Mouse (Mus musculus): ENCODE results near the gene Pcdh7. TPM values are rescaled to one million over a fixed set of nuclear protein-coding genes. Genes with fewer than 3 reads are reported as not detected.
"Not testable (repeated sequence)": the region's sequence is repeated elsewhere in the genome, so short reads cannot be mapped to it uniquely, and the experiment has no call there.

The Pcdh7 gene
- polyA plus RNA-seq (2015; fragmentation: Nextera tagmentation; extraction: Ambion mirVana), result 20.7 and 21.2 TPM in 2 replicates

DNA sequence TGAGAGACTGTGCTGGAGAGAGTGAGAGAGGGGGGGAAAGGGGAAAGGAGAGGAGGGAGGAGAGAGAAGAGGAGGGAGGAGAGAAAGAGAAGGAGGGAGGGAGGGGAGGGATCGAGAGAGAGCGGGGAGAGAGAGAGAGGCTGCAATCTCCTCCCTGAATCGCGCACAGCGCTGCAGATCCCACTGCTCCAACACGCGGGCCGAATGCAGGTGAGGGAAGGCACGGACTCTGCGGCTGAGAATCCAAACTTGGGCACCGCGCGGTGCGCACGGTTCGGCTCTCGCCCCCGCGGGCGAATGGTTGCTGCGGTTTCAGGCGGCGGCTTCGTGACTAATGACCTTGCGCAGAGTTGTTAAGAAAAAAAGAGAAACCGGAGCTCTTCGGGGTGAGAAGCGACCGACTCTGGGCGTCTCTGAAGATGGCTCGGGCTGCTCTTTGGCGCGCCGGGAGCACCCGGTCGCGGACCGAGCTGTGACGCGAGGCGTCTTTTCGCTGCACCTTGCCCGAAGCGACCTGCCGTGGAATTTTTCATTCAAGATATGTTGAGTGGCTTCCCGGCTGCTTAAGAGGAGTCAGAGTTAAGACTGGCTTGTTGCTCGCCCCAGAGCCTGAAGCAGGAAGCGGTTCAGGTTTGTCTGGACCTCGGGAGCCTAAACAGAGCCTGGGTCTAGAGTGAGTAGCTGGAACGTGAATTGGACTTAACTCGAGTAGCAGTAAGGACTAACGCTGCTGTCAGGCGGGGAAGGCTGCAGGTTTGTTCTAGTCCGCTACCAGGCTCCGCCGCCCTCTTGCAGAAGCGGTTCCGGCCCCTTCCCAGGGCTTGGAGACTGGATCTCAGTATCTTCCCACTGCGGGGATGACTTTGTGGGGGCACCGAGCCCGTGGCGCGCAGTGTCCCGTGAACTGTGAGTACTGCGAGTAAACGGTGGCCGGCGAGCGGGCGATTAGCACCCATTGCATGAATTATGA is at the start of gene Pcdh7:
Gene Pcdh7 (plus strand): TSS at position 62 of the 970 bp plus-strand sequence.
- under 1% methylated on average over 70 of the region's 70 CpGs for WGBS

DNA sequence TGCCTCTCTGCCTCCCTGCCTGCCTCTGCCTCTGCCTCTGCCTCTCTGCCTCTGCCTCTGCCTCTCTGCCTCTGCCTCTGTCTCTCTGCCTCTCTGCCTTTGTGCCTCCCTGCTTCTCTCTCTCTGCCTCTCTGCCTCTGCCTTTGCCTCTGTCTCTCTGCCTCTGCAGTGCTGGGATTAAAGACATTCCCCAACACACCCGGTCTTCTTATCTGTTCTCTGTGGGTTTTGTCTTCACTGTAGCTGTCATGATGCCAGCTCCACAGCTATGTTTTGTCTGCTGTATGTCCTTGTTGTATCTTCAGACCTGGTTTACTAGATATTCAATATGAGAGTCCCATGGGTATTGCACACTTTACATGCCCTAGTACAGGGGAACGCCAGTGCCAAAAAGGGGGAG is 40.8 kb upstream of the Pcdh7 start:
- not testable (repeated sequence) for H3K9me3 ChIP-seq; H3K4me2 ChIP-seq; H3K4me1 ChIP-seq (replicated peaks); ATAC-seq (ENCODE audit: low read depth); H3K9ac ChIP-seq; H3K27me3 ChIP-seq; H3K27ac ChIP-seq (replicated peaks); H3K36me3 ChIP-seq; H3K4me3 ChIP-seq
- 79% methylated on average over 2 of the region's 2 CpGs for WGBS

More for the DNA sequence above, at the start of gene Pcdh7:
- peaks cover 35% of the 10 kb centered on the region for H3K4me1 ChIP-seq (replicated peaks)
- peak within 1 kb of the TSS; percentile 85 for H3K9ac ChIP-seq
- ATAC-seq (ENCODE audit: low read depth), result peak; percentile 40
- H3K9me3 ChIP-seq, result no peaks in the 10 kb centered on the region
- H3K4me3 ChIP-seq, result peak within 1 kb of the TSS; percentile 73
- H3K27ac ChIP-seq (replicated peaks), result peak within 1 kb of the TSS; percentile 94
- H3K36me3 ChIP-seq, result no peaks in the 10 kb centered on the region
- H3K27me3 ChIP-seq, result peaks cover 17% of the 10 kb centered on the region; the same call in 1 of the 2 replicates
- H3K4me2 ChIP-seq, result peak within 1 kb of the TSS; percentile 92

DNA sequence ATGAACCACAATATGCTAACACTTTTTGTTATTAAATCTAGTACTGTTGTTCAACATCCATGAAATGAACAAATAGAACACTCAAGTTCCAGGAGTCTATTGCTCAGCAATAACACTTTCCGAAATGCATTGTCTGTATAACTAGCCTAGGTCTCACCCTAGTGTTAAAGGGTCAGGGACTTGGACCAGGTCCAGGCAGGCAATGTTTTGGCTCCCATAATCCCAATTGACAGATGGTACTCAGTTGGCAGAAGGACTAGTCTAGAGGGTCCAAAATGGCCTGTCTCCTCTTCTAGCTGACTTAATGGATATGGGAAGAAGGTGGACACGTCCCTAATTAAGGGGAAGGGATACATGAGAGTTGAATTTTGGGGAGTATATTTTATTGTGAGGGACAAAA is 9.4 kb upstream of the Pcdh7 start:
- Histone ChIP-seq H3K9me3 (no peaks in the 10 kb centered on the region), H3K27ac (replicated peaks) (no peak overlapping the region), H3K4me3 (no peak overlapping the region), H3K4me2 (no peak overlapping the region), H3K4me1 (replicated peaks) (no peaks in the 10 kb centered on the region), H3K9ac (no peak overlapping the region), H3K36me3 (no peaks in the 10 kb centered on the region), H3K27me3 (no peaks in the 10 kb centered on the region)
- 84% methylated on average over 2 of the region's 2 CpGs for WGBS
- ATAC-seq (ENCODE audit: low read depth), result no peak

DNA sequence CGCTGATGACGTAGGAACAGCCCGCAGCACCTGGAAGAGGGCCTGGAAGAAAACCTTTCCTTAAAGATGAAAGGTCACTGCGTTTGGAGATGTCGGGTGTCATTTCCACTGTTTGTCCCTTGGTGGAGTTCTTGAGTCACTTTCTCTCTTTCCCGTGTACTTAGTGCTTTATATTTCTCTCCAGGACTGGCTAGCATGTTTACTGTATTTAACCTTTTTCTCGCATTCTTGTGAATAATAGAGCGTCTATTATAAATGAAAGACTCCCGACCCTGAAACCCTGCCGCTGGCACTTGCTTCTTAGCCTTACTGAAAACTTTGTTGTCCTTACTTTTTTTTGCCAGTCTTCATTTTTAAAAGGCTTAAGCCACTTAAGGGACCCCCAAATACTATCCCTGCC is 3.8 kb upstream of the Pcdh7 start:
- Histone ChIP-seq H3K27me3 (no peaks in the 10 kb centered on the region), H3K27ac (replicated peaks) (peak overlapping the region; percentile 94; the same call in 1 of the 2 replicates), H3K4me2 (peak overlapping the region; percentile 92), H3K4me1 (replicated peaks) (no peaks in the 10 kb centered on the region), H3K9me3 (no peaks in the 10 kb centered on the region), H3K36me3 (no peaks in the 10 kb centered on the region), H3K9ac (peak overlapping the region; percentile 85; the same call in 1 of the 2 replicates), H3K4me3 (peak overlapping the region; percentile 73)
- no peak for ATAC-seq (ENCODE audit: low read depth)
- WGBS, result 1% methylated on average over 10 of the region's 10 CpGs

DNA sequence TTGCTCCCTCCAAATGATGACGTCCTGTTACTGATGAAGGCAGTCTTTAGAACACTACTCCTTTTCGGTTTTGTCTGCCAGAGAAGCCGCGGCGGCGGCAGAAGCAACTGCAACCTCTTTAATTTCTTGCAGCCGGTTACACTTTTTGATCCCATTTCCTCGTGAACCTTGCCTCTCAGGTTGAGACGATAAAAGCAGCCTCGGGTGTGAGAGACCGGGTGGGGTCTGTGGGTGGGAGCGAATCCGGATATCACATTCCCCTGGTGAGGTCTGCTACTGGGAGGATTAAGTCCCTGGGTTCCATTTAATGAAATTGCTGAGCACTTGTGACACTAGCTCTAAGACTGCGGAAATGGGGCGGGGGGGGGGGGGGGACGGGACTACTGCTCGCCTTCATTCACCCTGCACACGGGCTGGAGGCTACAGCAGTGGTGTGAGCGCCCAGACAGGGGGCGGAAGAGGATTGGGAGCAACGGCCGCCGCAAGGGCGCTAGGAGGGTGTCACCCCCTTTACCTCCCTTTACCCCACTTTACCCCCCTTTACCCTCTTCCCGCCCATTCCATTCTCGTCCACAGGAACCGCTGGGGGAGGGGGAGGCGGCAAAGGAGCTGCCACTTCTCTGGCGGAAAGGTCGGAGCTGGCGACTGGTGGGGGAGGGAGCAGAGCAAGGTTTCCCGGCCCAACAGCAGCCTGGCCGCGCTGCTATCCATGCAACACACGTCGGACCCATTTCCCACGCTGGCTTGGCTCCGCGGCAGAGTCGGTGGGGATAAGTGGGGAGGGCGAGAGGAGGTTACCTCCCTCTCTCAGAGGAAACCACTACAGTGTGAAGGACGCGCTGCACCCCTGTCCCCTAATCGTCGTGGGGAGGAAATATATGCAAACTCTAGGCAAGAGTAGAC is 2.9 kb upstream of the Pcdh7 start:
- WGBS, result under 1% methylated on average over 40 of the region's 45 CpGs
- peak overlapping the region; percentile 92 for H3K4me2 ChIP-seq
- H3K27me3 ChIP-seq, result no peaks in the 10 kb centered on the region
- H3K36me3 ChIP-seq, result no peaks in the 10 kb centered on the region
- no peaks in the 10 kb centered on the region for H3K9me3 ChIP-seq
- H3K4me3 ChIP-seq, result peak overlapping the region; percentile 73
- H3K9ac ChIP-seq, result peak overlapping the region; percentile 85
- peak overlapping the region; percentile 94 for H3K27ac ChIP-seq (replicated peaks)
- peak; percentile 57 for ATAC-seq (ENCODE audit: low read depth)
- H3K4me1 ChIP-seq (replicated peaks), result peaks cover 8% of the 10 kb centered on the region

DNA sequence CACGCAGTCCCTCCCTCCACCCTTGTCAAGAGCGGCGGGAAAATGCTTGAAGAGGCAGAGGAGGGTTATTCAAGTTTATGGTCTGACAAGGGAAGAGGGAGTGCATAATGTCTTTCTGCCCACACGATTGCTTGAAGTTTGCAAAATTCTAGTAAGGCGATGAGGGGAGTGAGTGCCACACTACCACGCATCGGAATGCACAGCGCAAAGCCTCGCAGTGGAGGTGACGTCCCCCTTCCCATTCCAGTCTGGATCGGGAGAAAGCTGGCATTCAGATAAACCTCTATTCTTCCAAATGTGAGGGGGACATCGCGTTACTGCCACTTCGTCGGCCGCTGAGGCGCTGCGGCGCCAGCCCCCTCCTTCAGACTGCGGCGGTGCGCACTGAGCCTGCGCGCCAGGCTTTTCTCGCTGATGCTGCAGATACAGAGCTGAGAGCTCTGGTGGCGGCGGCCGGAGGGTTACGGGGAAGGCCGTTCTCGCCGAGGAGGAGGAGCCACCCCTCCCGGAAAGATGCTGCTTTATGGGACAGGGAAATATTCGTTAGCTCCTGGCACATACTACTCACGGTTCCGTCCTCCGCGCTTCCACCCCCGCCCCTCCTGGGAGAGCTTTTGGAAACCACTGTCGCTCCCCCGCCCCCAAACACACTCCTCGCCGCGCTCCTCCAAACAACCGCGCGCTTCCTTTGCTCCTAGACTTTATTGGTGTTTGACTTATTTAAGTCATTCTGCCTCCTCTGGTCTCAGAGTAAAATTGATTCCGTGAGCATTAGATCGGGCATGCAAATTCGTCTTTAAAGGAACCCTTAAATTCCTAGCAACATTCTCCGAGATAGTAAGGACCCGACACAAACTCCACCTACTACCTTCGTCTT is 2.0 kb upstream of the Pcdh7 start:
- peak overlapping the region; percentile 94 for H3K27ac ChIP-seq (replicated peaks)
- H3K9ac ChIP-seq, result peak overlapping the region; percentile 85
- peaks cover 4% of the 10 kb centered on the region; the same call in 1 of the 2 replicates for H3K27me3 ChIP-seq
- WGBS, result under 1% methylated on average over 53 of the region's 53 CpGs
- H3K4me3 ChIP-seq, result peak overlapping the region; percentile 73
- peak; percentile 69 for ATAC-seq (ENCODE audit: low read depth)
- peak overlapping the region; percentile 92 for H3K4me2 ChIP-seq
- H3K4me1 ChIP-seq (replicated peaks), result peaks cover 16% of the 10 kb centered on the region
- H3K36me3 ChIP-seq, result no peaks in the 10 kb centered on the region
- no peaks in the 10 kb centered on the region for H3K9me3 ChIP-seq

DNA sequence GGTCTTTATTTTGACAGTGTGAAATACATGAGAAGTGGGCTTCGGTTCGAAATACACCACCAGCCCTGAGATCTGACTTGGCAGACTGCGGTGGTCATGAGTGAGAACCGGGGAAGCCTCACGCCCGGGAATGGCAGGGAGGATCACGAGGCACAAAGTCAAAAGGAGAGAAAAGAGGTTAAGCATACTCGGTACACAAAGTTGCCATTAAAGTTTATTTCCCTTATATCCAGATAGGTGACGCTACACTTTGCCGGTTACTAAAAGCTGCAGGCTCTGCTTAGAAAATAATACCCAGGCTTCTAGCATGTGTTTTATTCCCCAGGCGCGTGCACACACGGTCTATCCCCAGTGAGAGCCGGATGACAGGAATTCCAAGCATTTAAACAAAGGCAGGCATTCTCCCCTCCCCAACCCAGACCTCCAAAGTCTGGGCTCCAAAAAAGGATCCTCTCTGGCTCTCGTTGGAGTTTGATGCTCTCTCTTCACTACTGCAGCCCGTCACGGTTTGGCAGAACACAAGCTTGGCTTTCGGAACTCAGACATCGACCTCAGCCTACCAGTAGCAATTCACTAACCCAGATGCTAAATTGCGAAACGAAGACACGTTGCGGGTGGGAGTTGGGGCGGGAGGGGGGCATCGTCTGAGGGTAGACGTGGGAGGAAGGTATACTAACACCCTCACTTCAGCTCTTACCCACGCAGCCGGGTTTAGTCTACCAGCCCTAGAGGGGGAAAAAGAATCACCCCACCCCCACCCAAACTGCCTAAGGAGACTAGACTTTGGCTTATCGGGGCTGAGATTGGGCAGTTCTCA is 1.1 kb upstream of the Pcdh7 start:
- H3K9ac ChIP-seq, result peak overlapping the region; percentile 85
- H3K36me3 ChIP-seq, result no peaks in the 10 kb centered on the region
- peak overlapping the region; percentile 92 for H3K4me2 ChIP-seq
- peak overlapping the region; percentile 73 for H3K4me3 ChIP-seq
- peaks cover 25% of the 10 kb centered on the region for H3K4me1 ChIP-seq (replicated peaks)
- ATAC-seq (ENCODE audit: low read depth), result no peak; the same call in 1 of the 2 replicates
- peak overlapping the region; percentile 94 for H3K27ac ChIP-seq (replicated peaks)
- no peaks in the 10 kb centered on the region for H3K9me3 ChIP-seq
- WGBS, result under 1% methylated on average over 29 of the region's 29 CpGs
- H3K27me3 ChIP-seq, result peaks cover 11% of the 10 kb centered on the region; the same call in 1 of the 2 replicates

DNA sequence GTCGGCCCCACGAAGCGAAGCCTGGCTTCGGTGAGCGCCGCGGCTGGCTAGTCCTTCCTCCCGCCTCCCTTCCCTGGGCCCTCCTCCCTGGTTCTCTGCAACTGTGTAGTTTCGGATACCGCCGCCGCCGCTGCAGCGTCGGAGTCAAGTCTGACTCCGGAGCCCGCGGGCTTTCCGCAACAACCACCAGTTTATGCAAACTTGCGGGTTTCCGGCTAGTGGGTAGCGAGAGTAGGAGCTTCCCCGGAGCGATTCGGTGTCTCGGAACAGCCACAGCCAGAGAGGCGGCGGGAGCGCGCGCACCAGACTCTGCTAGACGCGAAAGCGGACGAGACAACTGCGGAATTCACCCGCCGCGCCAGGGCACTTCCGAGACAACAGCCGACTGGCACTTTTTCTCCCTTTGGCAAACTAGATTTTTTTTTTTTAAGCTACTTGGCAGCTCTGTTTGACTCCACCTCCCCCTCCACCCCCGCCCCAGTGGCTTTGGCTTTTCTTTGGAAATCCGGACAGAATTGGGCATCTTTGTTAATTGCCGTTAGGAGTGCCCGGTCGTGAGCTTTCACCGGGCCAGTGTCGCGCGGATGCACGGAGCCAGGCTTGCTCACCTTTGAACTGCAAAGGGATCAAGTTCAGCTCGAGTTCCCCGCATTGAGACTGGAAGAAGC is 395 bp upstream of the Pcdh7 start:
- peak overlapping the region; percentile 92 for H3K4me2 ChIP-seq
- H3K4me3 ChIP-seq, result peak overlapping the region; percentile 73
- peaks cover 33% of the 10 kb centered on the region for H3K4me1 ChIP-seq (replicated peaks)
- peaks cover 17% of the 10 kb centered on the region; the same call in 1 of the 2 replicates for H3K27me3 ChIP-seq
- H3K9ac ChIP-seq, result peak overlapping the region; percentile 85
- peak; percentile 16 for ATAC-seq (ENCODE audit: low read depth)
- peak overlapping the region; percentile 94 for H3K27ac ChIP-seq (replicated peaks)
- H3K36me3 ChIP-seq, result no peaks in the 10 kb centered on the region
- H3K9me3 ChIP-seq, result no peaks in the 10 kb centered on the region
- under 1% methylated on average over 53 of the region's 53 CpGs for WGBS

DNA sequence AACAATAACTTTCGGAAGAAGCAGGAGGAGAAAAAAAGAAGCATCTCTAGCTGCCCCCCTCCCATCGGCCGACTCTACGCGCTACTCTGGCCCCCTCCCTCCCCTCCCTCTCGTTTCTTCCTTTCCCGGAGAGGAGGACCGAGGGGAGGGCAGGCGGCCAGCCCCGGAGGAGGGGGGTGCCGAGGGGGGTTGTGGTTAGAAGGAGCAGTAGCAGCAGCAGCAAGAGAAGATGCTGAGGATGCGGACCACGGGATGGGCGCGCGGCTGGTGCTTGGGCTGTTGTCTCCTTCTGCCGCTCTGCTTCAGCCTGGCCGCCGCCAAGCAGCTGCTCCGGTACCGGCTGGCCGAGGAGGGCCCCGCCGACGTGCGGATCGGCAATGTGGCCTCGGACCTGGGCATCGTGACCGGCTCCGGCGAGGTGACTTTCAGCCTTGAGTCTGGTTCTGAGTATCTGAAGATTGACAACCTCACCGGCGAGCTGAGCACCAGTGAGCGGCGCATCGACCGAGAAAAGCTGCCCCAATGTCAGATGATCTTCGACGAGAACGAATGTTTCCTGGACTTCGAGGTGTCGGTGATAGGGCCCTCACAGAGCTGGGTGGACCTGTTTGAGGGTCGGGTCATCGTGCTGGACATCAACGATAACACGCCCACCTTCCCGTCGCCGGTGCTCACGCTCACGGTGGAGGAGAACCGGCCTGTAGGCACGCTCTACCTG is 1.3 kb downstream of the Pcdh7 start:
- H3K9me3 ChIP-seq, result no peaks in the 10 kb centered on the region
- under 1% methylated on average over 53 of the region's 54 CpGs for WGBS
- peak overlapping the region; percentile 85 for H3K9ac ChIP-seq
- ATAC-seq (ENCODE audit: low read depth), result no peak; the same call in 1 of the 2 replicates
- H3K27me3 ChIP-seq, result peaks cover 17% of the 10 kb centered on the region; the same call in 1 of the 2 replicates
- H3K27ac ChIP-seq (replicated peaks), result peak overlapping the region; percentile 94
- peak overlapping the region; percentile 73 for H3K4me3 ChIP-seq
- peaks cover 39% of the 10 kb centered on the region for H3K4me1 ChIP-seq (replicated peaks)
- H3K4me2 ChIP-seq, result peak overlapping the region; percentile 92
- H3K36me3 ChIP-seq, result no peaks in the 10 kb centered on the region

All from neural tube, embryonic 13.5 days (tissue).